Comparison of ENCODE assay signal across 9 mouse cellular contexts in genomic region chr11:92405818-92406217, GRCm38 (mm10).
A peak's percentile ranks its signal among the peaks of the same experiment; 100 is the strongest.
DNase-seq lines count a peak whose midpoint lies in the region; ATAC-seq and TF ChIP-seq lines count a peak whose summit lies in the region.
"Had no signal": no experiment of that assay in that cellular context is flagged by ENCODE, and none has a peak within 500 bp of the region (broad histone marks: within the 10 kb centered on the region; RNA-seq: fewer than 3 reads in every experiment).

No protein-coding gene starts in this region.

- no peak for ATAC-seq in hindbrain, embryonic 14.5 days (ENCODE audit: low FRiP score)
- no peak for ATAC-seq in hindbrain, embryonic 13.5 days (ENCODE audit: low FRiP score)

- no peak overlapping the region for H3K4me2 ChIP-seq in hindbrain, embryonic 14.5 days (replicated peaks)
- no peak overlapping the region for H3K4me2 ChIP-seq in hindbrain, embryonic 13.5 days
- H3K4me2 ChIP-seq: neural tube, embryonic 13.5 days had no signal

- DNase-seq in hindbrain, embryonic 14.5 days (ENCODE audit: low spot score), result peak; percentile 65
- DNase-seq in testis, postnatal 14 days (ENCODE audit: low spot score), result no peak
- DNase-seq in embryo, embryonic 10 days (ENCODE audit: low spot score), result peak; percentile 50
- peak; percentile 1 for DNase-seq in lung, postnatal 14 days
- no peak for DNase-seq in thymus, postnatal 36 days
- no peak for DNase-seq in T-cell, adult 2 months (ENCODE audit: low spot score)

- H3K27me3 ChIP-seq in hindbrain, embryonic 14.5 days (ENCODE audit: control insufficient read depth, insufficient read depth, low read length), result no peaks in the 10 kb centered on the region
- H3K27me3 ChIP-seq in hindbrain, embryonic 13.5 days, result no peaks in the 10 kb centered on the region
- H3K27me3 ChIP-seq in testis, adult 2 months (ENCODE audit: control insufficient read depth, insufficient read depth, low read length), result no peaks in the 10 kb centered on the region
- H3K27me3 ChIP-seq: neural tube, embryonic 13.5 days had no signal

- no peaks in the 10 kb centered on the region for H3K4me1 ChIP-seq in hindbrain, embryonic 14.5 days (replicated peaks; ENCODE audit: control insufficient read depth, insufficient read depth, low read length)
- no peaks in the 10 kb centered on the region for H3K4me1 ChIP-seq in hindbrain, embryonic 13.5 days (replicated peaks)
- H3K4me1 ChIP-seq in testis, adult 2 months (ENCODE audit: control insufficient read depth, insufficient read depth, low read length), result no peaks in the 10 kb centered on the region
- H3K4me1 ChIP-seq: neural tube, embryonic 13.5 days had no signal

- no peak for TF ChIP-seq POLR2A in testis, adult 2 months (IDR thresholded peaks at IDR 0.05; ENCODE audit: control insufficient read depth, low read depth, low read length)

- peak; percentile 13; the same call in 1 of the 2 replicates for TF ChIP-seq CTCF in testis, adult 2 months (IDR thresholded peaks at IDR 0.05; ENCODE audit: control insufficient read depth, insufficient read depth, insufficient replicate concordance, low read depth, low read length)

- no peaks in the 10 kb centered on the region for H3K36me3 ChIP-seq in hindbrain, embryonic 14.5 days (replicated peaks; ENCODE audit: control insufficient read depth, insufficient read depth)
- H3K36me3 ChIP-seq in hindbrain, embryonic 13.5 days, result no peaks in the 10 kb centered on the region
- H3K36me3 ChIP-seq in testis, adult 2 months (ENCODE audit: control insufficient read depth, insufficient read depth, low read length), result no peaks in the 10 kb centered on the region
- H3K36me3 ChIP-seq: neural tube, embryonic 13.5 days had no signal

- H3K9me3 ChIP-seq in hindbrain, embryonic 14.5 days (ENCODE audit: control insufficient read depth, low read length), result no peaks in the 10 kb centered on the region
- no peaks in the 10 kb centered on the region for H3K9me3 ChIP-seq in hindbrain, embryonic 13.5 days
- H3K9me3 ChIP-seq: neural tube, embryonic 13.5 days had no signal

- WGBS in hindbrain, embryonic 14.5 days, result 26% methylated on average over 4 of the region's 4 CpGs
- 9% methylated on average over 3 of the region's 4 CpGs for WGBS in hindbrain, embryonic 13.5 days

- no peak overlapping the region for H3K27ac ChIP-seq in hindbrain, embryonic 14.5 days
- H3K27ac ChIP-seq in hindbrain, embryonic 13.5 days, result no peak overlapping the region
- H3K27ac ChIP-seq in testis, adult 2 months (ENCODE audit: control insufficient read depth, insufficient read depth, low read depth, low read length), result no peak overlapping the region
- H3K27ac ChIP-seq: neural tube, embryonic 13.5 days had no signal

- no peak overlapping the region for H3K9ac ChIP-seq in hindbrain, embryonic 14.5 days
- H3K9ac ChIP-seq in hindbrain, embryonic 13.5 days, result no peak overlapping the region
- H3K9ac ChIP-seq: neural tube, embryonic 13.5 days had no signal

- no peak overlapping the region for H3K4me3 ChIP-seq in hindbrain, embryonic 14.5 days (replicated peaks; ENCODE audit: low read length)
- no peak overlapping the region for H3K4me3 ChIP-seq in hindbrain, embryonic 13.5 days
- H3K4me3 ChIP-seq in testis, adult 2 months (ENCODE audit: control insufficient read depth, low read depth, low read length), result no peak overlapping the region
- H3K4me3 ChIP-seq: neural tube, embryonic 13.5 days had no signal

Comparison
In these comparisons a context has a peak if more than half of its experiments do, and no peak if none do; other contexts are left out.
1. DNase-seq: peak in hindbrain, embryonic 14.5 days (single experiment), embryo, embryonic 10 days (single experiment) and lung, postnatal 14 days (single experiment); none in testis, postnatal 14 days (single experiment), thymus, postnatal 36 days (0 of 2) and T-cell, adult 2 months (single experiment).